Mouse (Mus musculus) ES-Bruce4 (cell line): ENCODE results near the gene Zfr2.

Source experiments
- CTCF ChIP-seq: IDR thresholded peaks from one replicate; pipeline ENCODE4 v1.8.1; 2011; ENCODE audit warnings: low read depth, low read length
- POLR2A ChIP-seq: IDR thresholded peaks from one replicate; pipeline ENCODE4 v1.8.1; 2011; ENCODE audit warnings: low read length; ENCODE audit not compliant: insufficient read depth

DNA sequence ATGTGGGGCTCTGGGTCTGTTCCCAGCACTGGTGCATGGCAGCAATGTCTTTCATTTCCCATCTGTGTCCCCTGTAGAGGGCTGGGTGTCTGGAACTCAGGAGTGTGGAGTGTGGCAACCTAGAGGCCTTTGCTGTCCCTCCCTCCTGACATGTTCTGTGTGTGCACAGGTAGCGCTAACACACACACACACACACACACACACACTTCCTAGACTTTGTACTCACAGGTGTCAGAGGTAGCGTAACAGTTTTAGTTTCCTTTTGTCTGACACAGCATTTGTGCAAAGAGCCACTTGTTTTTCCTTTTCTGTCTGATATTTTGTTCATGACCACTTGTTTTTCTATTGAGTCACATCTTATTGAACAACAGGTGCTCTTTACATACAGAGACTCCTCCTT lies 14.8 kb downstream of the Zfr2 start:
- no peak for TF ChIP-seq POLR2A
- TF ChIP-seq CTCF: no peak
